Mouse (Mus musculus) stomach, embryonic 16.5 days (tissue): ENCODE measurements around the gene Gpc6. TPM values are rescaled to one million over a fixed set of nuclear protein-coding genes. Genes with fewer than 3 reads are reported as not detected.

Experiments
- ATAC-seq: fragments of 200-750 bp; cut with Nextera tagmentation; 2 replicates; pipeline ENCODE4 v1.8.0; 2017; ENCODE audit warnings: moderate number of reproducible peaks, moderate TSS enrichment; ENCODE audit not compliant: insufficient read depth, low FRiP score
- H3K27ac ChIP-seq: fragments of 300-500 bp; sonication (generic); 2 replicates; pipeline ENCODE4 v1.5.1; 2014; ENCODE audit warnings: low read length
- H3K27me3 ChIP-seq: fragments of 300-500 bp; sonication (generic); 2 replicates; pipeline ENCODE4 v1.6.1; 2014; ENCODE audit warnings: low read length, control low read depth, mixed read lengths; ENCODE audit not compliant: control insufficient read depth, insufficient read depth
- H3K36me3 ChIP-seq: fragments of 300-500 bp; sonication (generic); 2 replicates; pipeline ENCODE4 v1.6.1; 2014; ENCODE audit warnings: low read length; ENCODE audit not compliant: control insufficient read depth, insufficient read depth
- H3K4me1 ChIP-seq: fragments of 300-500 bp; sonication (generic); 2 replicates; pipeline ENCODE4 v1.6.1; 2014; ENCODE audit warnings: low read length, control low read depth, mixed read lengths; ENCODE audit not compliant: control insufficient read depth, insufficient read depth
- H3K4me2 ChIP-seq: fragments of 300-500 bp; sonication (generic); 2 replicates; pipeline ENCODE4 v1.6.1; 2014; ENCODE audit warnings: low read depth, low read length, mixed read lengths
- H3K4me3 ChIP-seq: fragments of 300-500 bp; sonication (generic); replicated peaks from 2 replicates; pipeline ENCODE4 v1.5.1; 2014; ENCODE audit warnings: mild to moderate bottlenecking, low read length
- H3K9ac ChIP-seq: fragments of 300-500 bp; sonication (generic); 2 replicates; pipeline ENCODE4 v1.6.1; 2014; ENCODE audit warnings: low read length
- H3K9me3 ChIP-seq: fragments of 300-500 bp; sonication (generic); replicated peaks from 2 replicates; pipeline ENCODE4 v1.6.1; 2016; ENCODE audit warnings: low read length, control low read depth; ENCODE audit not compliant: control insufficient read depth
- WGBS: fragments of 180-500 bp; shearing (Covaris S2); extraction: QIAGEN DNeasy Blood & Tissue Kit; methylation state at CpG from one replicate; pipeline ENCODE4 v1.1.7; 2014; 5-methylcytosine and 5-hydroxymethylcytosine counted together
- microRNA-seq: library from miRNA; unstranded; fragments of <30 nt; microRNA quantifications from one replicate; pipeline ENCODE4, GENCODE M21; 2016
- polyA plus RNA-seq: library from polyadenylated mRNA; unstranded; fragments of >200 nt; fragmentation: Nextera tagmentation; extraction: Ambion mirVana; gene quantifications from 2 replicates; pipeline ENCODE4 v1.2.1, GENCODE M21; 2015

The Gpc6 gene
- polyA plus RNA-seq, 1 experiment from 2014 or later = 46.7 TPM

- no peaks in the 10 kb centered on the region for H3K27me3 ChIP-seq
- no peak overlapping the region for H3K9ac ChIP-seq
- no peak overlapping the region for H3K4me2 ChIP-seq
- H3K9me3 ChIP-seq = no peaks in the 10 kb centered on the region
- H3K4me3 ChIP-seq = no peak overlapping the region
- ATAC-seq = no peak
- H3K4me1 ChIP-seq = no peaks in the 10 kb centered on the region
- no peak overlapping the region for H3K27ac ChIP-seq
- 58% methylated on average over 5 of the region's 5 CpGs for WGBS
- H3K36me3 ChIP-seq = no peaks in the 10 kb centered on the region
Observed at GRCm38 (mm10) chr14:118019314-118019713, 1094.2 kb downstream of the Gpc6 start.

DNA sequence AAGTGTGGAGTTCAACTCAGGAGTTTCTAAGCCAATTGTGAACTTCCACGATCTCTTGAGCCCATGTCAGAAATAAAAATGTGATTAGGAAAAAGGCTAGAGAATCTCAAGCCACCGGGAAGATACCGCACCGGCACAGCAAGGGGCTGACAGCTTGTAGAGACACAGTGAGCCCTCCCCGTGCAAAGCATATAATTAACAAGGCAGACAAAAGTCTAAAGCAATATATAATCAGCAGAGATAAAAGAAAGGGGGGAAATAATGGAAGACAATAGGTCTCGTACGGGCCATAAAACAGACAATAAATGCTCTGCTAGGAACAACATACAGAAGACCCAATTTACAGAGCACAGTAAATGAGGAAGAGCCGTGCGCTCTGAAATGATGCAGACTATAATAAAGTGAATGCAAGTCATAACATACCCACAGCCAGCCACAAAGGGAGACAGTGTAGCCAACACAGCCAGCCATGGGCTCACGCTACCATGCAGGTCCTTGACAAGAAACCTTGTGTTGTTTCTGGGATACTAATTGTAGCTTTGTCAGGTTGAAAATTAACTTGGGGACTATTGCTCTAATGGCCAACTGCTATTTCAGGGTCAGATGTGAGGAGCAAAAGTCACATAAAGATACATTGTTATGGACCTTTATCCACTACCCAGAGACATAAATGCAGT, 1096.9 kb downstream of the Gpc6 start:
- H3K9me3 ChIP-seq = no peaks in the 10 kb centered on the region
- ATAC-seq = no peak
- H3K27ac ChIP-seq = no peak overlapping the region
- no peak overlapping the region for H3K4me2 ChIP-seq
- H3K36me3 ChIP-seq = no peaks in the 10 kb centered on the region
- no peak overlapping the region for H3K9ac ChIP-seq
- H3K4me3 ChIP-seq = no peak overlapping the region
- 77% methylated on average over 10 of the region's 10 CpGs for WGBS
- no peaks in the 10 kb centered on the region for H3K4me1 ChIP-seq
- no peaks in the 10 kb centered on the region for H3K27me3 ChIP-seq

Small RNA genes lying within 50 kb of the gene (microRNA-seq; reads per million reads assigned to microRNA genes)
- not detected for gene Mir6239
